Mouse (Mus musculus): ENCODE measurements at regions not wholly inside any gene's neighbourhood (a gene's known extent, or its start where the extent isn't known, plus 50 kb on each side); places are given as distances from the start of the nearest gene placed in this dataset.

- H3K36me3 ChIP-seq: no peaks in the 10 kb centered on the region
- no peaks in the 10 kb centered on the region; the same call in 1 of the 2 replicates for H3K27me3 ChIP-seq
- H3K9me3 ChIP-seq: no peaks in the 10 kb centered on the region
- no peak overlapping the region for H3K4me2 ChIP-seq
- peak overlapping the region; percentile 78 for H3K27ac ChIP-seq
- H3K9ac ChIP-seq (replicated peaks): no peak overlapping the region
- WGBS: 52% methylated on average over 12 of the region's 12 CpGs
- no peak overlapping the region for H3K4me3 ChIP-seq (replicated peaks)
- H3K4me1 ChIP-seq (replicated peaks): peaks cover 14% of the 10 kb centered on the region
- peak; percentile 52; the same call in 1 of the 2 replicates for ATAC-seq (ENCODE audit: insufficient number of reproducible peaks, insufficient read depth, low FRiP score, low TSS enrichment, low read depth)
Measured at GRCm38 (mm10) chr7:78971644-78972313, 58.6 kb downstream of the Isg20 start.

GRCm38 (mm10) chr7:78989751-78990206, 63.5 kb upstream of the Acan start:
- Histone ChIP-seq H3K9me3 (no peaks in the 10 kb centered on the region), H3K9ac (replicated peaks) (peak overlapping the region; percentile 69), H3K4me2 (peak overlapping the region; percentile 80), H3K4me1 (replicated peaks) (peaks cover 15% of the 10 kb centered on the region), H3K27me3 (peaks cover 4% of the 10 kb centered on the region; the same call in 1 of the 2 replicates), H3K4me3 (replicated peaks) (peak overlapping the region; percentile 46), H3K36me3 (no peaks in the 10 kb centered on the region), H3K27ac (peak overlapping the region; percentile 74; the same call in 1 of the 2 replicates)
- ATAC-seq (ENCODE audit: insufficient number of reproducible peaks, insufficient read depth, low FRiP score, low TSS enrichment, low read depth): peak; percentile 70
- WGBS: 43% methylated on average over 5 of the region's 5 CpGs

- peaks cover 15% of the 10 kb centered on the region for H3K4me1 ChIP-seq (replicated peaks)
- H3K4me3 ChIP-seq (replicated peaks): peak overlapping the region; percentile 46
- peak overlapping the region; percentile 69 for H3K9ac ChIP-seq (replicated peaks)
- 3% methylated on average over 27 of the region's 27 CpGs for WGBS
- ATAC-seq (ENCODE audit: insufficient number of reproducible peaks, insufficient read depth, low FRiP score, low TSS enrichment, low read depth): peak; percentile 92
- H3K27ac ChIP-seq: peak overlapping the region; percentile 74
- peak overlapping the region; percentile 80 for H3K4me2 ChIP-seq
- H3K36me3 ChIP-seq: no peaks in the 10 kb centered on the region
- no peaks in the 10 kb centered on the region for H3K9me3 ChIP-seq
- peaks cover 4% of the 10 kb centered on the region; the same call in 1 of the 2 replicates for H3K27me3 ChIP-seq
Measured at GRCm38 (mm10) chr7:78990302-78991038, 62.8 kb upstream of the Acan start.

- no peaks in the 10 kb centered on the region for H3K9me3 ChIP-seq
- no peak overlapping the region for H3K4me2 ChIP-seq
- H3K27ac ChIP-seq: no peak overlapping the region
- H3K4me3 ChIP-seq (replicated peaks): no peak overlapping the region
- ATAC-seq (ENCODE audit: insufficient number of reproducible peaks, insufficient read depth, low FRiP score, low TSS enrichment, low read depth): no peak
- no peak overlapping the region for H3K9ac ChIP-seq (replicated peaks)
- 90% methylated on average over 7 of the region's 7 CpGs for WGBS
- H3K27me3 ChIP-seq: peaks cover 4% of the 10 kb centered on the region; the same call in 1 of the 2 replicates
- no peaks in the 10 kb centered on the region for H3K36me3 ChIP-seq
- peaks cover 15% of the 10 kb centered on the region for H3K4me1 ChIP-seq (replicated peaks)
Measured at GRCm38 (mm10) chr7:78992991-78993390, 60.3 kb upstream of the Acan start.

GRCm38 (mm10) chr7:78994134-78994533, 59.1 kb upstream of the Acan start:
- no peak overlapping the region for H3K4me3 ChIP-seq (replicated peaks)
- no peak for ATAC-seq (ENCODE audit: insufficient number of reproducible peaks, insufficient read depth, low FRiP score, low TSS enrichment, low read depth)
- no peaks in the 10 kb centered on the region for H3K36me3 ChIP-seq
- no peak overlapping the region for H3K9ac ChIP-seq (replicated peaks)
- no peak overlapping the region for H3K27ac ChIP-seq
- no peaks in the 10 kb centered on the region for H3K9me3 ChIP-seq
- H3K27me3 ChIP-seq: peaks cover 2% of the 10 kb centered on the region; the same call in 1 of the 2 replicates
- peaks cover 15% of the 10 kb centered on the region for H3K4me1 ChIP-seq (replicated peaks)
- WGBS: 87% methylated on average over 8 of the region's 8 CpGs
- H3K4me2 ChIP-seq: no peak overlapping the region

- H3K9me3 ChIP-seq: no peaks in the 10 kb centered on the region
- no peak overlapping the region for H3K4me3 ChIP-seq (replicated peaks)
- H3K9ac ChIP-seq (replicated peaks): no peak overlapping the region
- ATAC-seq (ENCODE audit: insufficient number of reproducible peaks, insufficient read depth, low FRiP score, low TSS enrichment, low read depth): no peak
- H3K27ac ChIP-seq: no peak overlapping the region
- H3K27me3 ChIP-seq: no peaks in the 10 kb centered on the region
- no peak overlapping the region for H3K4me2 ChIP-seq
- peaks cover 11% of the 10 kb centered on the region for H3K4me1 ChIP-seq (replicated peaks)
- H3K36me3 ChIP-seq: no peaks in the 10 kb centered on the region
- WGBS: 59% methylated on average over 2 of the region's 2 CpGs
Measured at GRCm38 (mm10) chr7:78995034-78995433, 58.2 kb upstream of the Acan start.

GRCm38 (mm10) chr7:78995820-78996219, 57.5 kb upstream of the Acan start:
- H3K9me3 ChIP-seq: no peaks in the 10 kb centered on the region
- no peaks in the 10 kb centered on the region for H3K27me3 ChIP-seq
- H3K27ac ChIP-seq: no peak overlapping the region
- H3K36me3 ChIP-seq: no peaks in the 10 kb centered on the region
- H3K9ac ChIP-seq (replicated peaks): no peak overlapping the region
- no peak overlapping the region for H3K4me3 ChIP-seq (replicated peaks)
- no peak for ATAC-seq (ENCODE audit: insufficient number of reproducible peaks, insufficient read depth, low FRiP score, low TSS enrichment, low read depth)
- H3K4me1 ChIP-seq (replicated peaks): peaks cover 4% of the 10 kb centered on the region
- WGBS: 83% methylated on average over 4 of the region's 4 CpGs
- H3K4me2 ChIP-seq: no peak overlapping the region
